Mouse (Mus musculus) left cerebral cortex, adult 8-10 months (tissue): ENCODE measurements around the gene Vmn2r81. TPM values are rescaled to one million over a fixed set of nuclear protein-coding genes. Genes with fewer than 3 reads are reported as not detected.
"Not testable (repeated sequence)": the region's sequence is repeated elsewhere in the genome, so short reads cannot be mapped to it uniquely, and the experiment has no call there.

Experiments used
- DNase-seq, 2 experiments: peaks; one replicate each; pipeline ENCODE4 v3.0.0; 2022; ENCODE audit warnings: low spot score in 2 of 2
- total RNA-seq, 4 experiments: library from RNA; stranded (reverse); gene quantifications; 2 replicates each; pipeline ENCODE4 v1.2.4; 2022

The Vmn2r81 gene
- not detected for total RNA-seq

DNA sequence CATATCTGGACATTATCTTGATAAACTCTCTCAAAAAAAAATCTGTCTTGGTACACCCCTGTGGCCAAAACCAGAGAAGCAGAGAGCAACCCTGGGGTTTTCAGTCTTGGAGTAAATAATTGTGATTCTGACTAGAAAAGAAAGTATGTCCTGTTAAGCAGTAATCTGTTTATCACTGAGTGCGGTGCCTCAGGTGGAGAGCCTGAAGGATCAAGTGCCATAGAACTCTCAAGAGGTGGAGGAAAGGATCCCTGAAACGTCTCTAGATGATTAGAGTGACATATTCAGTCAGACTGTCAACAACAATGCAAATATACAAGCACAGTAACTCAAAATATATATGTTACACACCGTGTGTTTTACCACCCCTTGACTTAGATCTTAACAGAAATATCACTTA is at the start of gene Vmn2r81:
Gene Vmn2r81 (plus strand): TSS at position 301 of the 400 bp plus-strand sequence.
- DNase-seq = not testable (repeated sequence)

DNA sequence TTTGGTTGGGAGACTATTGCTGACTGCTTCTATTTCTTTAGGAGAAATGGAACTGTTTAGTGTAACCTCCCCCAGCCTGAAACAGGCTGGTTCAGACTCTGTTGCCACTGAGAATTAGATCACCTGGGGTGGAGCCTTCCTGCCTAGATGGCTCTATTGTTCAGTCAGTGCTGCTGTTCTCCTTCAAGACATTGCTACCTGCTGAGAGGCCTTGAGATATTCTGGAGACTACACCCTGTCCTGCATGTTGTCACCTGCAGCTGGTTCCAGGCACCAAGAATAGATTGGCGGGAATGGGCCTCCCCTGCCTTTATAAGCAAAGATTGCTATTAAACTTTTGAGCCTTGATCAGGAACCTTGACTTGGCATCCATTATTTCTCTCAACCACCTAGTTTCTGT is 47.5 kb upstream of the Vmn2r81 start:
- not testable (repeated sequence) for DNase-seq

DNA sequence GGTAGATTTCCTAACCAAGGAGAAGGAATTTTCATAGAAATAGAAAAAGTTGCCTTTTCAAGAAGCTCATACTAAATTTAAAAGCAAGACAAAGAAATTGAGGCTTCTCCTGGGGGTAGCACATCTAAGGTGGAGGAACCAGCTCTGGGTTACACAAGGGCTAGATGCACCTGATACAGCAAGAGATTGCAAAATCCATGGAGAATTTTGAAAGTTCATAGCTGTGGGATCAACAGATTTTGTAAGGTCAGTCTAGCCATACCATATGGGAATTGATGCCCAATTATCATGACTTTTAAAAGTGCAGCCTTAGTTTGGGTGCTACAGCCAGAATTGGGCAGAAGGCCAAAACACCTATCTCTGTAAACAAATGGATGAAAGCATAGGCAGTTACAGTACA is 27.1 kb upstream of the Vmn2r81 start:
- no peak for DNase-seq

DNA sequence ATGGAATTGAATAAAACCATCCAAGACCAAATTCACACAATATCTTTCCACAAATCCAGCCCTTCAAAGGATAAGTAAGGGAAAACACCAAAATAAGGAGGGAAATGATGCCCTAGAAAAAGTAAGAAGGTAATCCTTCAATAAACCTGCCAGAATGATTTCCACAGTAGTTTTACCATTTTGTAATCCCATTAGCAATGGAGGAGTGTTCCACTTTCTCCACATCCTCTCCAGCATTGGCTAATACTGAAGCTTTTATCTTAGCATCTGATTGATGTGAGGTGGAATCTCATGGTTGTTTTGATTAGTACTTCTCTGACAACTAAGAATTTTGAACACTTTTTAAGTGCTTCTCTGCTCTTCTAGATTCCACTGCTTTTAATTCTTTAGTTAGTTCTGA is 25.9 kb upstream of the Vmn2r81 start:
- DNase-seq = no peak

DNA sequence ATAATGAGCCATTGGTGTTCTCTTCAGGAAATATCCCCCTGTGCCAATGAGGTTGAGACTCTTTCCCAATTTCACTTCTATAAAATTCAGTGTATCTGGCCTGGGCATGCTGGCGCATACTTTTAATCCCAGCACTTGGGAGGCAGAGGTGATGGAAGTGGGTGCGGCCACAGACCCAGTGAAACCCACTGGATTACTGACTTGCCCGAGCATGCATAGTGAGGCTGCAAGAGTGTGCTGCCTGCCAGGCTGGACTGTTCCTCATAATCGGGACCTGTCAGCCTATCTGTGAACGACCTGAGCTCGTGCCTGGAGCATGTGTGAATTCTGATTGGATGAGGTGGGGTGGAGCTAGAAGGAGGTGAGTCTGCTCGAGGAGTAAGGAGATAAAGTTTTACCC is 25.3 kb upstream of the Vmn2r81 start:
- DNase-seq = no peak

DNA sequence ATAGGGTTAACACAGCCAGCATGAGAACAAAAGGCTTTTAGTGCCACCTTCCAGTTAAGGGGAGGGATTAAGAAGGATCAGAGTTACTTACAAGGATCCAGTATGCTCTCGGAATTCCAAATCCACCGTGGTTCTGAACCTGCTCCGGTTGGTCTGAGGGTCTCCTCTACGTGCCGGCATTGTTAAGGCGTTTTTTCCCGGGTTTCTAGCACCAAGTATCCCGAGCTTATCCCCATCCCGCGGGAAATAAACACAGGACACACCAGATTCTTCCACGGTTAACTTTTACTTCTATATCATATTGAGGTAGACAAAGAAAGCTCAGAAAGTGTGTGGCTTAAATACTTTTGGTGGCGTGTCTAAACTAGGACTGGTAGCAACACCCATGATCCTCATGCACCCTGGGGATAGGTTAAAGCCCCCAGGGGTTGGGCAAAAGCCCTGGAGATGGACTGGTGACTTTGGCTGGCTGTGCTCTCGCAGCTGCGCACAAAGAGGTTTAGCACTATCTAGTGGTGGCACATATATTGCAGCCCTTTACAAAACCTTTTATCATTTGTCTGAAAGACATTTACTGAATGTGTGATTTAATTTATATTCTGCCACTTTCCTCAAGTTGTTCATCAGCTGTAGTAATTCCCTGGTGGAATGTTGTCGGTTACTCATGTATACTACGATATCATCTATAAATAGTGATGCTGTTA is 74.7 kb downstream of the Vmn2r81 start:
- DNase-seq = not testable (repeated sequence)

DNA sequence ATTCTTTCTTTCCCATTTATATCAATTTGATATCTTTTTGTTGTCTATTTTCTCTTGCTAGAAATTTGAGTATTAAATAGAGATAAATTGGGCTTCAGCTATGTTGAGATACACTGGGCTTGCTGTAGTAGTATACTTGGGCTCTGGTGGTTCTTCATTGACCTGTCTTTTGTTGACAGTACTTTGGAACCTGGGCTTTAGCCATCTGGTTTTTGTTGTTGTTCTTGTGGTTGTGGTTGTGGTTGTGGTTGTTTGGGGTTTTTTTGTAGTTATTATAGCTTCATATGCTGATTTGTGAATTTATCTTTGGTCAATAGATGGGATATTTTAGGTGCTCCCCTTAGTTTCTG is 75.2 kb downstream of the Vmn2r81 start:
- DNase-seq = no peak

Other genes with a start within 250 kb of the Vmn2r81 start
- gene Olfr1351, start 235.2 kb upstream of the Vmn2r81 start, total RNA-seq = not detected
- gene Olfr57, start 219.0 kb upstream of the Vmn2r81 start, total RNA-seq = not detected
- gene 2610008E11Rik, start 150.1 kb upstream of the Vmn2r81 start, total RNA-seq = 10 to 100 TPM; 20.9 to 22.0 (median 21.5) TPM
- gene Vmn2r80, start 98.9 kb upstream of the Vmn2r81 start, total RNA-seq = not detected
- gene Vmn2r82, start 108.8 kb downstream of the Vmn2r81 start, total RNA-seq = not detected
- not detected for gene Vmn2r83, start 221.0 kb downstream of the Vmn2r81 start, total RNA-seq